Mouse (Mus musculus) thymus, adult 2 months (tissue): ENCODE data around the gene Larp4. TPM values are rescaled to one million over a fixed set of nuclear protein-coding genes. Genes with fewer than 3 reads are reported as not detected.
"Not testable (repeated sequence)": the region's sequence is repeated elsewhere in the genome, so short reads cannot be mapped to it uniquely, and the experiment has no call there.

Experiments used
- DNase-seq: peaks from one replicate; pipeline ENCODE4 v3.0.0; 2021
- H3K27ac ChIP-seq: fragments of 200-500 bp; 2 replicates; pipeline ENCODE4 v1.5.1; 2012; ENCODE audit warnings: low read length, control low read depth; ENCODE audit not compliant: control insufficient read depth, insufficient read depth
- H3K27me3 ChIP-seq: fragments of 200-500 bp; 2 replicates; pipeline ENCODE4 v1.6.1; 2012; ENCODE audit warnings: mild to moderate bottlenecking, low read length, moderate library complexity, mixed read lengths; ENCODE audit not compliant: control insufficient read depth, insufficient read depth
- H3K36me3 ChIP-seq: fragments of 200-500 bp; 2 replicates; pipeline ENCODE4 v1.6.1; 2012; ENCODE audit warnings: mild to moderate bottlenecking, low read length, moderate library complexity; ENCODE audit not compliant: control insufficient read depth, insufficient read depth
- H3K4me1 ChIP-seq: fragments of 200-500 bp; replicated peaks from 2 replicates; pipeline ENCODE4 v1.6.1; 2012; ENCODE audit warnings: low read length; ENCODE audit not compliant: control insufficient read depth, insufficient read depth
- H3K4me3 ChIP-seq: fragments of 200-500 bp; 2 replicates; pipeline ENCODE4 v1.5.1; 2012; ENCODE audit warnings: mild to moderate bottlenecking, low read length, control low read depth, moderate library complexity; ENCODE audit not compliant: control insufficient read depth, insufficient read depth
- CTCF ChIP-seq: fragments of 200-500 bp; IDR thresholded peaks from 2 replicates; pipeline ENCODE4 v1.5.1; 2012; ENCODE audit warnings: mild to moderate bottlenecking, control low read depth, low read length, moderate library complexity, borderline replicate concordance; ENCODE audit not compliant: control insufficient read depth, poor library complexity, insufficient read depth; ENCODE audit errors: extremely low read depth
- POLR2A ChIP-seq: fragments of 200-500 bp; IDR thresholded peaks from 2 replicates; pipeline ENCODE4 v1.6.1; 2012; ENCODE audit warnings: mild to moderate bottlenecking, low read length, control low read depth, moderate library complexity; ENCODE audit not compliant: control insufficient read depth, poor library complexity, insufficient read depth; ENCODE audit errors: extremely low read depth
- WGBS: fragments of 180-500 bp; shearing (Covaris S2); methylation state at CpG from one replicate; pipeline ENCODE4 v1.1.7; 2018; 5-methylcytosine and 5-hydroxymethylcytosine counted together
- polyA plus RNA-seq: library from polyadenylated mRNA; depleted of rRNA; stranded (reverse); fragments of >200 nt; gene quantifications from 2 replicates; pipeline ENCODE4 v1.2.3, GENCODE M21; 2012; rRNA removed

Gene Larp4
- 76.1 and 88.8 TPM in 2 replicates for polyA plus RNA-seq

DNA sequence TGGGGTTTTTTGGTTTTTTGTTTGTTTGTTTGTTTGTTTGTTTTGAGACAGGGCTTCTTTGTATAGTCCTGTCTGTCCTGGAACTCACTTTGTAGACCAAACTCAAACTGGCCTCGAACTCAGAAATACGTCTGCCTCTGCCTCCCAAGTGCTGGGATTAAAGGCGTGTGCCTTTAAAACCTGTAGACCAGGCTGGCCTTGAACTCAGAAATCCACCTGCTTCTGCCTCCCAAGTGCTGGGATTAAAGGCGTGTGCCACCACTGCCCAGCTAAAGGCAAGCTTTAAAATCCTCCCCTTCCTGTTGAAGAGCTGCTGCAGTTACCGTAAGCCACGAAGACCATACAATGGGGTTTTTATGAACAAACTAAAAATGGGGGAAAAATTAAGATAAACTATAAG is at the start of gene Larp4:
Gene Larp4, plus strand, starts transcription at position 301 of the 400 bp plus-strand sequence.
- H3K4me1 ChIP-seq, H3K27ac ChIP-seq, H3K27me3 ChIP-seq, H3K36me3 ChIP-seq, H3K4me3 ChIP-seq, DNase-seq: not testable (repeated sequence)
- 88% methylated on average over 6 of the region's 6 CpGs for WGBS

DNA sequence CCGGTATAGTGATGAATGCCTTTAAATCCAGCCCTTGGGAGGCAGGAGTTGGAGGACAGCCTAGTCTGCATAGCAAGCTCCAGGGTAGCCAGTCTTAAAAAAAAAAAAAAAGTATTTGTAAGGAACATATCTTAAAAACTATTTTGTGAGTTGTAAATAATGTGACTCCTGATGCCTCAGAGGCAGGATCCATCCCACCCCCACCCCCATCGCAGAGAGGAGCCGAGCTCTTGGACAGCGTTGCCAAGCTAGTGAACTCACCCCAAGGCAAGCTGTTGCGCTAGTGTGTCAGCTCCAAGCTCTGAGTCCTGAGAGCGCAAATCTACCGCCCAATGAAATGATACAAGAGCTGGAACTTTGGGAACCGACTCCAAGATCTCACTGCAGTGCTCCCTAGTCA is 38.6 kb upstream of the Larp4 start:
- H3K27ac ChIP-seq = no peak overlapping the region
- WGBS = 91% methylated on average over 8 of the region's 8 CpGs
- no peak overlapping the region for H3K4me3 ChIP-seq
- TF ChIP-seq CTCF (no peak), POLR2A (no peak)
- no peak for DNase-seq
- H3K4me1 ChIP-seq = no peaks in the 10 kb centered on the region
- no peaks in the 10 kb centered on the region for H3K27me3 ChIP-seq
- no peaks in the 10 kb centered on the region for H3K36me3 ChIP-seq

DNA sequence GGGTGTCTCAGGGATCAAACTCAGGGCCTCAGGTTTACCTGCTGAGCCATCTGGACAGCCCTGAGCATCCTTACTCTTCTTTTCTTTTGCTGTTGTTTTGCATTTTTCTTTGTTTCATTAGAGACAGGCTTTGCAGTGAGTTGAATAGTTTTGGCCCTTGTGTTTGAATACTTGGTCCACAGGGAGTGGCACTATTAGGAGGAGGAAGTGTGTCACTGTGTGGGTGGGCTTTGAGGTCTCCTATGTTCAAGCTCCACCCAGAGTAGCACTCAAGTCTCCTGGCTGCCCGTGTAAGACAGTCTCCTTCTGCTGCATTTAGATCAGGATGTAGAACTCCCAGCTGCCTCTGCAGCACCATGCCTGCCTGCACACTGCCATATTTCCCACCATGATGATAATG is 35.4 kb upstream of the Larp4 start:
- no peak for DNase-seq
- Histone ChIP-seq H3K27ac (no peak overlapping the region), H3K4me3 (no peak overlapping the region), H3K4me1 (no peaks in the 10 kb centered on the region; the same call in 1 of the 2 replicates), H3K27me3 (no peaks in the 10 kb centered on the region), H3K36me3 (no peaks in the 10 kb centered on the region)
- 43% methylated on average over 1 of the region's 1 CpGs for WGBS
- TF ChIP-seq POLR2A = no peak
- no peak for TF ChIP-seq CTCF

DNA sequence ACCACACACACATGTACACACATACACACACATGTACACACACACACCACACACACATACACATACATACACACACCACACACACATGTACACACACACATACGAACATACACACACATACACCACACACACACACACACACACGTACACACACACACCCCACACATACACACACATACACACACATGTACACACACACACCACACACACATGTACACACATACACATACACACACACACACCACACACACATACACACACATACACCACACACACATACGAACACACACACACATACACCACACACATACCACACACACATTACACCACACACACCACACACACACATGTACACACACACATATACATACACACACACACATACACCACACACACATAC is 33.2 kb upstream of the Larp4 start:
- Histone ChIP-seq H3K4me3 (no peak overlapping the region), H3K36me3 (no peaks in the 10 kb centered on the region), H3K27me3 (no peaks in the 10 kb centered on the region), H3K27ac (no peak overlapping the region), H3K4me1 (no peaks in the 10 kb centered on the region; the same call in 1 of the 2 replicates)
- 93% methylated on average over 3 of the region's 3 CpGs for WGBS
- no peak for TF ChIP-seq POLR2A
- no peak for TF ChIP-seq CTCF
- DNase-seq = no peak

DNA sequence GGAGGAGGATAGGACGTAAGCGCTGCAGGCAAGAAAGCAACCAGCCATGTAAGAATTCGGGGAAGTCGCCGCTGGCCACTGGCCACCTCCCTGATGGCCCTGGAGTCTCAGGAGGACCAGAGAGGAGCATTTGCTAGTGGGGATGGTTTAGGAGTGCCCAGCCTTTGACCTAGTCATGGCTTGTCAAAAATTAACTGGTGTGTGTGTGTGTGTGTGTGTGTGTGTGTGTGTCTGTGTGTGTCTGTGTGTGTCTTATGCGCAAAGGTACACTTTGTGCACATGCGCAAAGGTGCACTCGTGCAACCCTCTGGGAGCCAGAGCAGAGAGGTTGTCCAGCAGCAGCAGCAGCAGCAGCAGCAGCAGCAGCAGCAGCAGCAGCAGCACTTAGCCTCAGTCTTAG is 32.0 kb upstream of the Larp4 start:
- H3K4me1 ChIP-seq = no peaks in the 10 kb centered on the region; the same call in 1 of the 2 replicates
- H3K4me3 ChIP-seq = no peak overlapping the region
- 86% methylated on average over 8 of the region's 8 CpGs for WGBS
- H3K27ac ChIP-seq = no peak overlapping the region
- no peaks in the 10 kb centered on the region for H3K36me3 ChIP-seq
- TF ChIP-seq CTCF (no peak), POLR2A (no peak)
- no peaks in the 10 kb centered on the region for H3K27me3 ChIP-seq
- DNase-seq = no peak

DNA sequence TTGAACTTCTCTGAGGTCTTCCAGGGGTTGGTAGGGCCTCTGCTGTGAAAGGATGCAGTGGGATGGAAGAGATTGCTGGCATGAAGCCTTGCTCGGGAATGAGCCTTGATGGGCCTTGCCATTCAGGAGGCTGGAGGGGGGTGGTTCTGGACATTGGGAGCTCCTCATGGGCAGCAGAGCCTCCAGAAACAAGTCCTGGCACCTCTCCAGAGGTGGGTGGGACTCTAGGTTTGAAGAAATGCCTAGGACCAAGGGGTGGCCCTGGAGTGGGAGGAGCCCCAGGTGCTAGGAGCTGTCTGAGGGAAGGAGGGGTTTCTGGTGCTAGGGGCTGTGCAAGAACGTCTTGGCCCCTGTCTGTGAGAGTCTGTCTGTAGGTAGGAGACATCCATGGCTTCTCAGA is 29.4 kb upstream of the Larp4 start:
- Histone ChIP-seq H3K36me3 (no peaks in the 10 kb centered on the region), H3K4me1 (no peaks in the 10 kb centered on the region; the same call in 1 of the 2 replicates), H3K27me3 (no peaks in the 10 kb centered on the region), H3K27ac (no peak overlapping the region), H3K4me3 (no peak overlapping the region)
- 65% methylated on average over 2 of the region's 2 CpGs for WGBS
- no peak for DNase-seq
- TF ChIP-seq CTCF (no peak), POLR2A (no peak)

DNA sequence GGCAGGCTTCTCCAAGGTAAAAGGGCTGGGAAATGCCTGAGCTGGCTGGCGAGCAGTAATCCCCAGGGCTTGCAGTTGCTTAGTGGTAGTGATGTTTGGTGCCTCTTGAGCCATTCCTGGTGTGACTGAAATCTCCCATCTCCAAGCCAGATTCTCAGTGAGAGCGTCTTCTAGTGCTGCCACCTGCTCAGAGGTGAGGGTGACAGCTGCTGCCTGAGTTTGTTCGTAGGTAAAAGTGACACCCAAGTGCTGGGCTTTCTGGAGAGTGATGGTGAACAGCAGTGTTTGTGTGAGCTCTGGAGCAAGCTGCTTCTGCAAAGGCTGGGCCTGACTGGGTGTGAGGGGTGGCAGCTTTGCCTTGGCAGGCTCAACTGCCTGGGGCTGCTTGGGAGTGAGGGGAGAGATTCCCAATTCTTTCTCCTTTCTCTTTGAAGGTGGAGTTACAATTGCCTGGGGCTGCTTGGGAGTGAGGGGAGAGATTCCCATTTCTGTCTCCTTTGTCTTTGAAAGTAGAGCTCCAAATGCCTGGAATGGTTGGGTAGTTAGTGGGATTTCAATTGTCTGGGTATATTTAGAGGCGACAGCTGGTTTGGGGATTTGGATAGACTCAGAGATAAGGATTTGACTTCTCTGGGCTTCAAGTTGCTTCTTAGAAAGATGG is 28.8 kb upstream of the Larp4 start:
- DNase-seq = no peak
- Histone ChIP-seq H3K36me3 (no peaks in the 10 kb centered on the region), H3K27me3 (no peaks in the 10 kb centered on the region), H3K4me3 (no peak overlapping the region), H3K27ac (no peak overlapping the region), H3K4me1 (no peaks in the 10 kb centered on the region; the same call in 1 of the 2 replicates)
- 95% methylated on average over 4 of the region's 4 CpGs for WGBS
- no peak for TF ChIP-seq CTCF
- TF ChIP-seq POLR2A = no peak
